Mouse (Mus musculus) G1E (cell line): Measurements from ENCODE around the gene Fhl1.

Experiments used
- CTCF ChIP-seq: IDR thresholded peaks from 2 replicates; pipeline ENCODE4 v1.5.1; 2012; ENCODE audit warnings: low read depth, low read length, inconsistent platforms, mixed read lengths
- GATA1 ChIP-seq: IDR thresholded peaks from 2 replicates; pipeline ENCODE4 v1.6.1; 2012; ENCODE audit warnings: borderline replicate concordance, low read length, inconsistent platforms, mixed read lengths
- GATA2 ChIP-seq: IDR thresholded peaks from 2 replicates; pipeline ENCODE4 v1.6.1; 2012; ENCODE audit warnings: low read depth, low read length, inconsistent platforms, borderline replicate concordance
- POLR2AphosphoS5 ChIP-seq: IDR thresholded peaks from 2 replicates; pipeline ENCODE4 v1.6.1; 2012; ENCODE audit warnings: low read depth, low read length, inconsistent platforms; ENCODE audit not compliant: insufficient replicate concordance
- TAL1 ChIP-seq: conservative IDR thresholded peaks from 2 replicates; pipeline ENCODE4 v1.6.1; 2012; ENCODE audit warnings: low read depth, low read length, inconsistent platforms, mixed read lengths

DNA sequence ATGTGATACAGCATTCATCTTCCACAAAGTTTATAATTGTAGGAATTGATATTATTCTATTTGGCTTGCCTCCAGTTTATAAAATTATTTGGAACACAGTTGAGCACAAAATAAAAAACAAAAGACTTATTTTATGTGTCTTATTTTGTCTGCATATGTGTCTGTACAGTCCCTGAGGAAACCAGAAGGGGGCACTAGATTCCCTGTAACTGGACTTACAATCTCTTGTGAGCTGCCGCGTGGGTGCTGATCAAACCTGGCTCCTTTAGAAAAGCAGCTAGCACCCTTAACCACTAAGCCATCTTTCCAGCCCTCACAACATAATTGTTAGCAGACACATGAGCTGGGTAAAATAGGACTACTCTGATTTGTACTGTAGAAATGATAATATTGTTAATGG, 24.1 kb downstream of the Fhl1 start:
- TF ChIP-seq CTCF = no peak
- no peak for TF ChIP-seq POLR2AphosphoS5
- TF ChIP-seq GATA2 = no peak
- no peak for TF ChIP-seq TAL1
- TF ChIP-seq GATA1 = no peak
